Mouse (Mus musculus): Measurements from ENCODE around the gene Cuedc1. TPM values are rescaled to one million over a fixed set of nuclear protein-coding genes. Genes with fewer than 3 reads are reported as not detected.

Cuedc1 gene
- polyA plus RNA-seq, 1 experiment from 2014 or later, result 43.4 TPM

- no peaks in the 10 kb centered on the region for H3K36me3 ChIP-seq
- ATAC-seq (replicated peaks), result no peak
- no peak overlapping the region for H3K4me3 ChIP-seq
- no peak overlapping the region for H3K4me2 ChIP-seq (replicated peaks)
- 0 out of 2 replicates have a peak, but pooled peaks cover 3% of the 10 kb centered on the region for H3K27me3 ChIP-seq
- 0 out of 2 replicates have a peak, but pooled peaks cover under 1% of the 10 kb centered on the region for H3K4me1 ChIP-seq
- WGBS, result 90% methylated on average over 17 of the region's 17 CpGs
- H3K27ac ChIP-seq (replicated peaks), result no peak overlapping the region
- no peak overlapping the region for H3K9ac ChIP-seq (replicated peaks)
- H3K9me3 ChIP-seq, result no peaks in the 10 kb centered on the region
Observed at GRCm38 (mm10) chr11:88227001-88227957, 129.4 kb downstream of the Cuedc1 start.

- ATAC-seq (replicated peaks), result no peak
- H3K9me3 ChIP-seq, result no peaks in the 10 kb centered on the region
- H3K4me2 ChIP-seq (replicated peaks), result no peak overlapping the region
- H3K27me3 ChIP-seq, result 0 out of 2 replicates have a peak, but pooled peaks cover 3% of the 10 kb centered on the region
- H3K27ac ChIP-seq (replicated peaks), result no peak overlapping the region
- H3K4me1 ChIP-seq, result peaks cover 27% of the 10 kb centered on the region
- WGBS, result 88% methylated on average over 4 of the region's 4 CpGs
- H3K36me3 ChIP-seq, result no peaks in the 10 kb centered on the region
- H3K4me3 ChIP-seq, result no peak overlapping the region
- no peak overlapping the region for H3K9ac ChIP-seq (replicated peaks)
Observed at GRCm38 (mm10) chr11:88231213-88231790, 133.4 kb downstream of the Cuedc1 start.

GRCm38 (mm10) chr11:88233528-88234427, 135.9 kb downstream of the Cuedc1 start:
- Histone ChIP-seq H3K27ac (replicated peaks) (peak overlapping the region; percentile 64), H3K4me1 (peaks cover 31% of the 10 kb centered on the region), H3K27me3 (0 out of 2 replicates have a peak, but pooled peaks cover 3% of the 10 kb centered on the region), H3K9ac (replicated peaks) (no peak overlapping the region), H3K36me3 (no peaks in the 10 kb centered on the region), H3K4me3 (no peak overlapping the region), H3K4me2 (replicated peaks) (no peak overlapping the region), H3K9me3 (no peaks in the 10 kb centered on the region)
- 19% methylated on average over 17 of the region's 17 CpGs for WGBS
- ATAC-seq (replicated peaks), result peak; percentile 30

GRCm38 (mm10) chr11:88234789-88235188, 136.9 kb downstream of the Cuedc1 start:
- Histone ChIP-seq H3K27me3 (0 out of 2 replicates have a peak, but pooled peaks cover 3% of the 10 kb centered on the region), H3K36me3 (no peaks in the 10 kb centered on the region), H3K9me3 (no peaks in the 10 kb centered on the region), H3K4me3 (no peak overlapping the region), H3K4me2 (replicated peaks) (no peak overlapping the region), H3K4me1 (peaks cover 31% of the 10 kb centered on the region), H3K27ac (replicated peaks) (no peak overlapping the region), H3K9ac (replicated peaks) (no peak overlapping the region)
- ATAC-seq (replicated peaks), result no peak
- WGBS, result 36% methylated on average over 4 of the region's 4 CpGs

- Histone ChIP-seq H3K27me3 (0 out of 2 replicates have a peak, but pooled peaks cover 3% of the 10 kb centered on the region), H3K9ac (replicated peaks) (no peak overlapping the region), H3K36me3 (no peaks in the 10 kb centered on the region), H3K4me3 (no peak overlapping the region), H3K9me3 (no peaks in the 10 kb centered on the region), H3K4me2 (replicated peaks) (peak overlapping the region; percentile 24; the same call in 1 of the 2 replicates), H3K4me1 (peaks cover 37% of the 10 kb centered on the region), H3K27ac (replicated peaks) (peak overlapping the region; percentile 28)
- peak; percentile 37; the same call in 1 of the 2 replicates for ATAC-seq (replicated peaks)
- 4% methylated on average over 23 of the region's 23 CpGs for WGBS
Observed at GRCm38 (mm10) chr11:88235221-88236203, 137.7 kb downstream of the Cuedc1 start.

- 32% methylated on average over 10 of the region's 10 CpGs for WGBS
- ATAC-seq (replicated peaks), result no peak
Observed at GRCm38 (mm10) chr11:88240275-88240674, 142.4 kb downstream of the Cuedc1 start.

GRCm38 (mm10) chr11:88240736-88241353, 143.0 kb downstream of the Cuedc1 start:
- H3K9ac ChIP-seq (replicated peaks), result no peak overlapping the region
- peaks cover 30% of the 10 kb centered on the region for H3K4me1 ChIP-seq

More at GRCm38 (mm10) chr11:88240275-88240674, 142.4 kb downstream of the Cuedc1 start:
- no peaks in the 10 kb centered on the region for H3K27me3 ChIP-seq
- no peak overlapping the region for H3K4me2 ChIP-seq (replicated peaks)
- H3K4me1 ChIP-seq, result peaks cover 35% of the 10 kb centered on the region
- no peaks in the 10 kb centered on the region for H3K9me3 ChIP-seq
- H3K36me3 ChIP-seq, result no peaks in the 10 kb centered on the region
- no peak overlapping the region for H3K4me3 ChIP-seq
- no peak overlapping the region for H3K9ac ChIP-seq (replicated peaks)
- peak overlapping the region; percentile 54 for H3K27ac ChIP-seq (replicated peaks)

GRCm38 (mm10) chr11:88241468-88242301, 143.8 kb downstream of the Cuedc1 start:
- Histone ChIP-seq H3K9me3 (no peaks in the 10 kb centered on the region), H3K9ac (replicated peaks) (no peak overlapping the region), H3K4me1 (peaks cover 26% of the 10 kb centered on the region), H3K4me2 (replicated peaks) (no peak overlapping the region), H3K27me3 (no peaks in the 10 kb centered on the region), H3K4me3 (no peak overlapping the region), H3K27ac (replicated peaks) (peak overlapping the region; percentile 41), H3K36me3 (no peaks in the 10 kb centered on the region)
- no peak; the same call in 1 of the 2 replicates for ATAC-seq (replicated peaks)
- 30% methylated on average over 12 of the region's 12 CpGs for WGBS

More at GRCm38 (mm10) chr11:88240736-88241353, 143.0 kb downstream of the Cuedc1 start:
- WGBS, result 3% methylated on average over 10 of the region's 10 CpGs
- H3K27ac ChIP-seq (replicated peaks), result peak overlapping the region; percentile 54
- peak; percentile 70 for ATAC-seq (replicated peaks)
- no peak overlapping the region for H3K4me2 ChIP-seq (replicated peaks)
- no peaks in the 10 kb centered on the region for H3K36me3 ChIP-seq
- no peaks in the 10 kb centered on the region for H3K9me3 ChIP-seq
- no peaks in the 10 kb centered on the region for H3K27me3 ChIP-seq
- H3K4me3 ChIP-seq, result no peak overlapping the region
